Mouse (Mus musculus) spleen, postnatal 10 days (tissue): ENCODE measurements around the gene Nmnat2.

ENCODE experiments used
- DNase-seq, 2 experiments: peaks; one replicate each; pipeline ENCODE4 v3.0.0; 2021 to 2022; ENCODE audit warnings: low spot score in 2 of 2

Nmnat2 gene

DNA sequence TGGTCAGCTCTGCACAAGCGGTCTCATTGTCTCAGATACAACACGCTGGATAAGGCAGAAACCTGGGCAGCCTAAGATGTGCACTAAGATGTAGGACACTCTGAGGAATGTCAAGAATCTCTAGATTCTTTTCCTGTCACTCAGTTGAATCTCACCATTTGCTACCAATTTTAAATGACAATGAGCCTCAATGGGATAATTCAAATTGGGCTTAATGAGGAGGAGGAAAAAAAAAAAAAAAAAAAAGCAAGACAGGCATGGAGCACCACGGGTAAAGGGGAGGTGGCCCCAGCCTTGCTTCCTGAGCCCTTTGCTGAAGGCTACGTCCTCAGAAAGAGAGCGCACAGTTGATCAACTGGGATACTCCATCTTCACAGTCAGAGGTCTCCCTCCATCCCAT, 138.4 kb downstream of the Nmnat2 start:
- no peak for DNase-seq

- DNase-seq = no peak
Measured at GRCm38 (mm10) chr1:153093581-153093980, 138.8 kb downstream of the Nmnat2 start.

DNA sequence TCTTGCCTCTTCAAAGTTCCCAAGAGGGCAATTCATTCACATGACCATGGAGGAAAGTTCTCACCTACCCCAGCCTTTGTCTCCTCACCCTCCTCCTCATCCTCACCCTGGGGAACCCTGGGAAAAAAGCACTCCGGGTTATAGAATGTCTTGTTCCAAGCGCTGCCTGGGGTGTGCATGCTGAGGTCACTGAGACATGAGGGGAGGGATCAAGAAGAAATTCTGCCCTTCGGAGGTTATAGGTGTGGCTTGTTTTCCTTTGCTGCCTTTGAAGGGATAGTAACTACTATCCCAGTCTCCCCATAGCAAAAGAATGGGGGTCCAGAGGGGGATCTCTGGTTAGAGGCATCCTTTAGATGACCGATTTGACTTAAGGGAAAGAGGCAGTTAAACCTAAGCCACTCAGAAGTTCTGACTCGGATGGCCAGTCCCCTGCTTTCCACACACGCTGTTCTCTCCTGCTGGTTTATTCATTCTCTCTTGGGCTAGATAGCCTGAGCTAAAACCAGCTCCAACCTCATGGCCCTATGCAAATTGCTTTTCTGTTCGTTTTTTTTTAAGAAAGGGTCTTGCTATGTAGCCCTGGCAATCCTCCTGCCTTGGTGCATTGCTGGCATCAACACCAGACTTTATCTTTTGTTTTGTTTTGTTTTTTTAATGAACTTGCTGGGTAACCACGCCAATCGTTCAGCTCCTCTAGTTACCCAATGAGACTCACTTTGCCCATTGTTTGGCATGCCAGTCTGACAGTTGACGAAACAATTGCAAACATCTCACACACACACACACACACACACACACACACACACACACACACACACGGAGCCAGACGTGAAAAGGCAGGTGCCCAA, 139.7 kb downstream of the Nmnat2 start:
- DNase-seq = no peak

DNA sequence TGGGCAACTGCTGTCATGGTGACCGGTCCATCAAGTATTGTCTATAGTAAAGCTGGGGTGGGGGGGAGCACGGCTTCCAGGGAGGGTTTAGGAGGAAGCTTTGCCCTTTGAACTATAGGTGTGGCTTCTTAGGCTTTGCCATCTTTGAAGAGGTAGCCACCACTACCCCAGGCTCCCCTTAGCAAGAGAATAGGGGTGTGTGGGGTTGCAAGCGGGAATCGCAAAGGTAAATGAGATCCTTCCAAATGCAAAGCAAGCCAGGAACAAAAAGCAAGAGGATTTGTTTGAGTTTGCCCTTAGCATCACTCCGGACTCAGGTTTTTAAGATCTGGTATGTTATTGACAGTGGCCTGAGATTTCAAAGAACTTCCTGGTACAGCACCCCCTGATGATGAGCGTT, 140.5 kb downstream of the Nmnat2 start:
- no peak for DNase-seq

DNA sequence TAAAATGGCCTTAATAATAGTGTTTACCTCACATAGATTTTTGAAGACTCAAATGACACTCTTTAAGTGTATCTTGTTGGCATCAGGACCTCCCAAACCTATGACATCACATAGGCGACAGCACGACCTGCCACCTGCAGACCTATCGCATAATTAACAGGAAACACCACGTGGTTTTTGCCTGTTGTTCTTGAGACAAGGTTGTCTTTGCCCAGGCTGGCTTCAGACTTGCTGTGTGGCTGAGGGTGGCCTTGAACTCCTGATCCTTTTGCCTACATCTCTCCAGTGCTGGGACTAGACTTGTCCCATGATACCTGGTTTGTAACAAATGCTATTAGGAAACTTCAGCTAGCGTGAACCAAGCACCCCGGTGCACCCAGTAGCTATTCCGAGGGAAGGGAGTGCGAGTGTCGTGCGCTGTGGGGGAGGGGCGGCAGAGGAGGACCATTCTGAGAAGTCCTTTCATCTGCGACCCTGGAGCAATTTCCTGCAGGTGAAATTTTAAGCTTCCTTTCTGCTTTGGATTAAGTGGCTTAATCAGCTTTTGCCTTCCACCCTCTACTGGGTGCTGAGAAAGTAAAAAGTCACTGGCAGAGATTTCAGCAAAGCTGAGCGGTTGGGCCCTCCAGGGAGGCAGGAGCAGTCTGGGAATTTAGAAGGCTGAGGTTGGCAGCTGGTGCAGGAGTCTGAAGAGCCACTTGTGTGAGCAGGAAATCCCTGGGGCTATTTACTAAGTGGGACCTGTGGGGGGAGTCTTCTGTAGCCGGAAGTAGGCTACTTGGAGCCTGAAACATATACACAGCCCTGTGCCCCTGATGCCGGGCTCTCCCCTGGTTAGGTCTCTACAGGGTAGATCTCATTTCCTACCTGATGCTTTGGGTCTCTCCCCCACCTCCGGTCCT, 141.3 kb downstream of the Nmnat2 start:
- DNase-seq = no peak

DNA sequence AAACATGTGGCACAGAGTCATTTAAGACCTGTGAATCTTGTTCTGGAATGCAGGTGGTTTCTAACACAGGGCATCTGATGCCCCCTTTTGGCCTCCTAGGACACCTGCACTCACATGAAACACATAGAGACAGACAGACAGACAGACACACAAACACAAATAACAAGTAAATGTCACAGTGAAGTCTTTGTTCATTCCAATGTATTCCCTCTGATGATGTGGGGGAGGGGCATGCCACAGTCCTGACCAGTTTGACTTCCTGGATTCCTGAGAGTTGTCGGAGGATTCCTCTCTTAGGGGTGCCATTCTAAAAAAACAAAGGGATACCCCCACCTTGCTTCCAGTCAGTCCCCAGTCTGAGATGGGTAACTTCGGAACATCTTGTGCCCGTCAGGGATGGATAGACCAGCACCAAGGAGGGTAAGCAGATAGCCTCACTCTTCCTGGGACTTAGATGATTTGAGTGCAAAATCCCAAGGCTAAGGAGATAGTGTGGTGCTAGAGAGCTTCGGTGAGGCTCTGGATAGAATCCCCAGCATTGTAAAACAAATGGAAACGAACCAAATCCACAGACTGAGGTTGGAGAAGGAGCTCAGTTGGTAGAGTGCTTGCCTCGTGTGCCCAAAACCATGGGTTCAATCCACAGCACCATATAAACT, 142.4 kb downstream of the Nmnat2 start:
- no peak for DNase-seq

DNA sequence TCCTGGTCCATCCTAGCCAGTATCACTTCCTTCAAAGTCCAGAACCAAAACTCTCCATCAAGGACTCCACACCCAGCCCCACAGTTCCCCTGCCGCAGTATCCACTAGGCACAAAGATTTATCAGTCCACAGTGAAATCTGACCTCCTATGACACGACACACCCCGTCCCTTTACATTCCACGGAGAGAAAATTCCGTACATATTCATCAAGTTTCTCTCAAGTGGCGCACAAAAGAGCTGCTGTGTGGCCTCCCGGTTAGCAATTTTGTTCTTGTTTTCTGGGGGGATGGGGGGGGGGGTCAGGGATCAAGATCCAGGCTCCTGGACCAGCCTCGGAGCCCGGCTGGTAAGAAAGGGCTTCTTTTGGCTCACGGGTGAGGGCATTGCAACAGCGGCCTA, 143.8 kb downstream of the Nmnat2 start:
- DNase-seq = no peak

GRCm38 (mm10) chr1:153100912-153101311, 146.1 kb downstream of the Nmnat2 start:
- DNase-seq = no peak

GRCm38 (mm10) chr1:153101327-153101880, 146.6 kb downstream of the Nmnat2 start:
- DNase-seq = peak; percentile 24 to 65

DNA sequence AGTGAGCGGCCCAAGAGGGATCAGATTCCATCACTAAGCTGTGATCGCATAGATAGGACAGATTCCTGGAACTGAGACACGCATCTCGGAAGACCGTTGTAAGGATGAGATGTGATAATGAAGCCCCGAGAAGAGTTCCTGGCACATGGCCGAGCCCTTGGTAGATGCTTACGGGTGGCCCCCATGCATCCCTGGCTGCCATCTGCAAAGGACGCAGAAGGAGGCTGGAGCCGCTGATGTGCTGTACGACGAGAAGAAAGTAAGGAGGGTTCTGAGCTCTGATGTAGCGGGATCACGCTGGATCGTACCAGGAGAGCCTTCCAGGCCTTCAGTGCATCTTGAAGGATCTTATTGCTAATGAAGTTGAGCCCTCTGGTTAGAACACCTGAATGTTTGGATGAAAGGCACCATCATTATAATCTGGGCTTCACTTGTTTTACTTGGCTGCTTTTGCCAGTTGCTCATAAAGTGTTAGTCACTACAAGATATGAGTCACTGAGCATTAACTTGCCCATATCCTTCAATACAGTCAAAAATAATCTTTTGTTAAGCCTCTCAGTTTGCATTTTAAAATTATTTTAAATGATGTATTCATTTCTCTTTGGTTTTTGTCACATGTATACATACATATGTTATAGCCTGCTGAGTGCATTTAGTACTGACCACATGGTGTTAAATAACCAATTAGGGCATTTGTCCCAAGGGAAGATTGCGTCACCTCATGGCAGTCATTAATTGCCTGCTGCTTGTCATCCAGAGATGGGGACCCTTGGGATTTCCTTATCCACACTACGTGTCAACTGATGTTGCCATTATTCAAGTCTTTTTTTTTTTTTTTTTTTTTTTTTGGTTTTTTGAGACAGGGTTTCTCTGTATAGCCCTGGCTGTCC, 147.7 kb downstream of the Nmnat2 start:
- no peak for DNase-seq

DNA sequence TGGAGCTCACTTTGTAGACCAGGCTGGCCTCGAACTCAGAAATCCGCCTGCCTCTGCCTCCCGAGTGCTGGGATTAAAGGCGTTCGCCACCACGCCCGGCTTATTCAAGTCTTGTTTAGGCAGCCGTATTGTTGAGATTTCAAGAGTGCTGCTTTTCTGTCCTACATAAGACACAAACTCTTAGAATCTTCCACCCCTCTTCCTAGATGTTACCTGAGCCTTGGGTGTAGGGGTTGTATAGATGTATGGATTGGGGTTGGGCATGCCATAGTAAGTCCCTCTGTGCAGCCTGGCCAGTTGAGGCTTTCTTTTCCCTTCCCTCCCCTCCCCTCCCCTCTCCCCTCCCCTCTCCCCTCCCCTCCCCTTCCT, 148.4 kb downstream of the Nmnat2 start:
- DNase-seq = no peak

GRCm38 (mm10) chr1:153104804-153105203, 150.0 kb downstream of the Nmnat2 start:
- no peak for DNase-seq

GRCm38 (mm10) chr1:153107866-153108265, 153.1 kb downstream of the Nmnat2 start:
- no peak for DNase-seq

DNA sequence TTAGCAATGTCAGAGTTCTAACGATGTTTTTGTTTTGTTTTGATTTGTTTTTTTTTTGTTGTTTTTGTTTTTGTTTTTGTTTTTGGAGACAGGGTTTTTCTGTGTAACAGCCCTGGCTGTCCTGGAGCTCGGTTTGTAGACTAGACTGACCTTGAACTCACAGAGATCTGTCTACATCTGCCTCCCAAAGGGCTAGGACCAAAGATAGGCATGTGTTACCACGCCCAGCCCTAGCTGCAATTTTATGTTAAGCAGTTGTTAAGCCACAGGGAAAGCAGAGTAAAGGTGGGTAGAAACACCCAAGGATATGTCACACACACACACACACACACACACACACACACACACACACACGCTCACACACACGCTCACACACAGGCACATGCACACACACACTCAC, 154.6 kb downstream of the Nmnat2 start:
- no peak for DNase-seq

GRCm38 (mm10) chr1:153109836-153110235, 155.0 kb downstream of the Nmnat2 start:
- no peak for DNase-seq

GRCm38 (mm10) chr1:153111596-153111995, 156.8 kb downstream of the Nmnat2 start:
- DNase-seq = no peak

GRCm38 (mm10) chr1:153115315-153115714, 160.5 kb downstream of the Nmnat2 start:
- no peak for DNase-seq

- no peak for DNase-seq
Measured at GRCm38 (mm10) chr1:153120544-153120943, 165.8 kb downstream of the Nmnat2 start.

DNA sequence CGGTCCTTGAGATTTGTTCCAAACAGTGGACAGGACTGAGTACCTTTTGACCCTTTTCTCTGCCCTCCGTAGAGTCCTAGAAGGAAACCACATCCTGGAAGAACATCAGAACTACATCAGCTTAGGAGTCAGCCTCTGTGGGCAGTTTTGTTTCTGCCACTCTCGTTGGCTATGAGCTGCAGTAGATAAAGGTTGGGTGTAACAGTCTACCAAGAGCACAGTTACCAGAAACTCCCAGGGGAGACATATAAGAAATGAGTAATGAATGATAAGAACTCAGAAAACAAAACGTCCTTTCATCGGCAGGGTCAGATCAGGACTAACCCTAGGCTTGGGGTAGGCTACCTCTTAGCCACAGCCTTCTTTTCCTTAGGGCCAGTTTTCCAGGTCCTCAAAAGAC, 166.5 kb downstream of the Nmnat2 start:
- no peak for DNase-seq

DNA sequence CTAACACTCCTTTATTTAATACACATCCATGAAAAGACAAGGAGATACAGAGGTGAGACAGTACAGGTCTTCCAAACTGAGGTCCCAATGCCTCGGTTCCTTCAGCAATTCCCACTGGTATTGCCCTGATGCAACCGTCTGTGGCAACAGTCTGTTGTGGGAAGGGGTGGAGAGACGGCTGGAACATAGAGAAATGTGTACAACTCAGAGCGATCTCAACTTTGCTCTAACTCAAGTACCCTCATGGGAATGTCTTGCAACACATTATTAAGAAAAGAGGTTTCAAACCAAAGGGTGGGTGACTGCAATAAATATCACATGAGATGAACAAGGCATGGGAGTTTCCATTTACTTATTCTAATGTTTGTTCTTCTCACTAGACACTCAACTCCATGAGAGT, 168.0 kb downstream of the Nmnat2 start:
- no peak for DNase-seq

GRCm38 (mm10) chr1:153124502-153124901, 169.7 kb downstream of the Nmnat2 start:
- DNase-seq = no peak
